Mouse (Mus musculus) lung, embryonic 14.5 days (tissue): Measurements from ENCODE around the gene Tec. TPM values are rescaled to one million over a fixed set of nuclear protein-coding genes. Genes with fewer than 3 reads are reported as not detected.

Experiments used
- ATAC-seq: fragments of 200-750 bp; cut with Nextera tagmentation; 2 replicates; pipeline ENCODE4 v1.8.0; 2017; ENCODE audit warnings: mild to moderate bottlenecking, moderate TSS enrichment, moderate library complexity; ENCODE audit not compliant: insufficient read depth
- DNase-seq: peaks from one replicate; pipeline ENCODE4 v3.0.0-alpha.2; 2015
- H3K27ac ChIP-seq: fragments of 300-500 bp; sonication (generic); 2 replicates; pipeline ENCODE4 v1.5.1; 2014; ENCODE audit warnings: low read depth, mild to moderate bottlenecking, moderate library complexity
- H3K27me3 ChIP-seq: fragments of 300-500 bp; sonication (generic); 2 replicates; pipeline ENCODE4 v1.6.1; 2014; ENCODE audit warnings: low read length, control low read depth; ENCODE audit not compliant: insufficient read depth
- H3K36me3 ChIP-seq: fragments of 300-500 bp; sonication (generic); 2 replicates; pipeline ENCODE4 v1.6.1; 2014; ENCODE audit warnings: control low read depth; ENCODE audit not compliant: insufficient read depth
- H3K4me1 ChIP-seq: fragments of 300-500 bp; sonication (generic); 2 replicates; pipeline ENCODE4 v1.6.1; 2014; ENCODE audit warnings: antibody characterized with exemption, control low read depth; ENCODE audit not compliant: insufficient read depth
- H3K4me2 ChIP-seq: fragments of 300-500 bp; sonication (generic); 2 replicates; pipeline ENCODE4 v1.6.1; 2014; ENCODE audit warnings: mild to moderate bottlenecking
- H3K4me3 ChIP-seq: fragments of 300-500 bp; sonication (generic); 2 replicates; pipeline ENCODE4 v1.5.1; 2014; ENCODE audit warnings: low read depth, low read length
- H3K9ac ChIP-seq: fragments of 300-500 bp; sonication (generic); 2 replicates; pipeline ENCODE4 v1.6.1; 2014
- H3K9me3 ChIP-seq: fragments of 300-500 bp; sonication (generic); 2 replicates; pipeline ENCODE4 v1.6.1; 2016; ENCODE audit warnings: low read depth, low read length, control low read depth
- CTCF ChIP-seq: IDR thresholded peaks from 2 replicates; pipeline ENCODE4 v1.5.1; 2016; ENCODE audit warnings: antibody characterized with exemption, low read depth
- WGBS: fragments of 180-500 bp; shearing (Covaris S2); extraction: QIAGEN DNeasy Blood & Tissue Kit; methylation state at CpG from one replicate; pipeline ENCODE4 v1.1.7; 2014; 5-methylcytosine and 5-hydroxymethylcytosine counted together
- polyA plus RNA-seq: library from polyadenylated mRNA; unstranded; fragments of >200 nt; fragmentation: Nextera tagmentation; extraction: Ambion mirVana; gene quantifications from 2 replicates; pipeline ENCODE4 v1.2.1, GENCODE M21; 2014

The Tec gene
- polyA plus RNA-seq, 1 experiment from 2014 or later, result 3.5 TPM

GRCm38 (mm10) chr5:72844776-72845495 lies 23.3 kb downstream of the Tec start:
- peak; percentile 65 for DNase-seq

GRCm38 (mm10) chr5:72844294-72844693 lies 24.0 kb downstream of the Tec start:
- no peak for TF ChIP-seq CTCF

More at GRCm38 (mm10) chr5:72844776-72845495, 23.3 kb downstream of the Tec start:
- no peak overlapping the region for H3K27ac ChIP-seq
- WGBS, result 37% methylated on average over 7 of the region's 7 CpGs
- no peak overlapping the region; the same call in 1 of the 2 replicates for H3K4me2 ChIP-seq
- peaks cover 9% of the 10 kb centered on the region; the same call in 1 of the 2 replicates for H3K4me1 ChIP-seq
- no peaks in the 10 kb centered on the region for H3K27me3 ChIP-seq
- no peak overlapping the region for H3K9ac ChIP-seq
- TF ChIP-seq CTCF, result no peak
- H3K4me3 ChIP-seq, result no peak overlapping the region
- no peaks in the 10 kb centered on the region for H3K9me3 ChIP-seq
- H3K36me3 ChIP-seq, result no peaks in the 10 kb centered on the region
- ATAC-seq, result peak; percentile 84

DNA sequence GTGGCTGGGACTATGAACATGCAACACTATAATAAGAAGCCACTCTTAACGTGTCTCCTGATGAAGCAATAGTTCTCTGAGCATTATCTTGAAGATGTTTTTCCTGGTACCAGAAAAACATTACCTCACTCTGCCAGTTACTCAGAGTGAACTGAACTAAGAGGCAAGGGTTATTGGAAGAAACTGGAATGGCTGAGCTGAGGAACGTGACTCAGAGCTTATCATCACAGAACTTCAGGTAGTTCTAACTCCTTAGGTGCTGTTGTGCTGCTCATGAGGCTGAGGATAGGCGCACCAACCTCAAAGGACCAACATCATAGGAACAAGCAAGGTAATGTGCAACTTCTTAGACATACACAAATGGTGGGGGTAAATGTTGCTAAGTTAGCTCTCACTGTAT lies 28.6 kb downstream of the Tec start:
- no peak overlapping the region for H3K9ac ChIP-seq
- TF ChIP-seq CTCF, result no peak
- H3K4me3 ChIP-seq, result no peak overlapping the region
- peaks cover 3% of the 10 kb centered on the region; the same call in 1 of the 2 replicates for H3K9me3 ChIP-seq
- no peak for ATAC-seq
- H3K4me2 ChIP-seq, result no peak overlapping the region
- no peaks in the 10 kb centered on the region for H3K36me3 ChIP-seq
- 0 out of 2 replicates have a peak, but pooled peaks cover 3% of the 10 kb centered on the region for H3K4me1 ChIP-seq
- H3K27ac ChIP-seq, result no peak overlapping the region
- 84% methylated on average over 3 of the region's 3 CpGs for WGBS
- no peaks in the 10 kb centered on the region for H3K27me3 ChIP-seq
- DNase-seq, result no peak

More at GRCm38 (mm10) chr5:72844294-72844693, 24.0 kb downstream of the Tec start:
- H3K36me3 ChIP-seq, result no peaks in the 10 kb centered on the region
- DNase-seq, result peak; percentile 31
- H3K4me2 ChIP-seq, result no peak overlapping the region; the same call in 1 of the 2 replicates
- no peak overlapping the region for H3K4me3 ChIP-seq
- peaks cover 9% of the 10 kb centered on the region; the same call in 1 of the 2 replicates for H3K4me1 ChIP-seq
- ATAC-seq, result peak; percentile 17; the same call in 1 of the 2 replicates
- H3K27ac ChIP-seq, result peak overlapping the region; percentile 69; the same call in 1 of the 2 replicates
- no peak overlapping the region for H3K9ac ChIP-seq
- 11% methylated on average over 2 of the region's 2 CpGs for WGBS
- H3K9me3 ChIP-seq, result no peaks in the 10 kb centered on the region
- H3K27me3 ChIP-seq, result no peaks in the 10 kb centered on the region

GRCm38 (mm10) chr5:72838976-72839375 lies 29.3 kb downstream of the Tec start:
- DNase-seq (no peak), ATAC-seq (no peak)
- Histone ChIP-seq H3K27ac (no peak overlapping the region), H3K9me3 (peaks cover 3% of the 10 kb centered on the region; the same call in 1 of the 2 replicates), H3K4me2 (no peak overlapping the region), H3K9ac (no peak overlapping the region), H3K36me3 (no peaks in the 10 kb centered on the region), H3K4me3 (no peak overlapping the region), H3K4me1 (no peaks in the 10 kb centered on the region), H3K27me3 (no peaks in the 10 kb centered on the region)
- TF ChIP-seq CTCF, result no peak
- WGBS, result 54% methylated on average over 2 of the region's 2 CpGs

DNA sequence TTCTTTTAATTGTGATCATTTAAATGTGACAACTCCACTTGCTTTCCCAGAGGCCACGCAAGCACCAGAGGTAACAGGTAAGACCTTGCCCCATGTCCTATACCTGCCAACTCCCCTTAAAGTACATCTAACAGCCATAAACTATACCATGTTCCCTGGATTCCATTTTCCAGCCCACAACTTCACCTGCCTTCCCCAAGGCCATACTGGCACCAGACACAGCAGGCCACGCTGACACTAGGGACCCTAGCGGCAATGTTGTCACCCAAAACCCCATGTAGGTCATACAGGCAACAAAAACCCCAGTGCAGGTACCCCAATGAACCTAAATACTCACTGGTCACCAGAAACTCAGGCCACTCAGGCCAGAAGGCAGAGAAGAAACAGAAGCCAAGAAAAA lies 32.6 kb downstream of the Tec start:
- Histone ChIP-seq H3K36me3 (no peaks in the 10 kb centered on the region), H3K4me2 (no peak overlapping the region), H3K9ac (no peak overlapping the region), H3K27ac (no peak overlapping the region), H3K4me1 (no peaks in the 10 kb centered on the region), H3K4me3 (no peak overlapping the region), H3K9me3 (peaks cover 3% of the 10 kb centered on the region; the same call in 1 of the 2 replicates), H3K27me3 (no peaks in the 10 kb centered on the region)
- WGBS, result 89% methylated on average over 3 of the region's 3 CpGs
- ATAC-seq (no peak), DNase-seq (no peak)
- TF ChIP-seq CTCF, result no peak

GRCm38 (mm10) chr5:72832904-72833765 lies 35.1 kb downstream of the Tec start:
- H3K4me1 ChIP-seq, result no peaks in the 10 kb centered on the region
- ATAC-seq, result peak; percentile 49; the same call in 1 of the 2 replicates
- WGBS, result 54% methylated on average over 15 of the region's 15 CpGs

DNA sequence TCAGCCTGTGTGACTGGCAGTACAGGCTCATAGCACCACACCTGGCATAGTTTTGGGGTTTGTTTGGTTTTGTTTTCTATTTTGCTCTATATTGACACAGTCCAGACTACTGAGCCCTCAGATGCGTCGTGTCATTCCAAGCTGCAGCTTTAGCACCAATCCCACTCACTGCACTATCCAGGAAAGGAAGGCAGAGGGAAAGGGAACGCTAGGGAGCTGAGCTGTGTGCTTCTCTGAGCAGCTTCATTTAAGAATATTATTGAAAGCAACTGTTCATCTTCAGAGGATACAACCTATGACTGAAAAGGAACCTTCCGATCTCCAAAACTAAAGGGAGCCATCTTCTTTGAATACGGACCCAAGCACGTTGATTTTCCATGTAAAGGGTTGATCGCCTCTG lies 36.1 kb downstream of the Tec start:
- WGBS, result 81% methylated on average over 7 of the region's 7 CpGs
- no peaks in the 10 kb centered on the region for H3K36me3 ChIP-seq

More at GRCm38 (mm10) chr5:72832904-72833765, 35.1 kb downstream of the Tec start:
- Histone ChIP-seq H3K27ac (no peak overlapping the region), H3K4me2 (no peak overlapping the region), H3K27me3 (no peaks in the 10 kb centered on the region), H3K9ac (no peak overlapping the region), H3K36me3 (no peaks in the 10 kb centered on the region), H3K4me3 (no peak overlapping the region), H3K9me3 (peaks cover 3% of the 10 kb centered on the region; the same call in 1 of the 2 replicates)
- TF ChIP-seq CTCF, result no peak
- DNase-seq, result peak; percentile 73

More for the DNA sequence above, 36.1 kb downstream of the Tec start:
- DNase-seq (no peak), ATAC-seq (no peak)
- Histone ChIP-seq H3K9me3 (peaks cover 2% of the 10 kb centered on the region; the same call in 1 of the 2 replicates), H3K9ac (no peak overlapping the region), H3K4me1 (no peaks in the 10 kb centered on the region), H3K27me3 (no peaks in the 10 kb centered on the region), H3K27ac (no peak overlapping the region), H3K4me3 (no peak overlapping the region), H3K4me2 (no peak overlapping the region)
- no peak for TF ChIP-seq CTCF
